Mouse (Mus musculus): ENCODE measurements around the gene Coil.

The Coil gene

GRCm38 (mm10) chr11:88970202-88970732 is at the start of gene Coil:
Gene Coil, plus strand, starts transcription at chr11:88970252.
- DNase-seq (ENCODE audit: low read depth, low spot score), result no peak

GRCm38 (mm10) chr11:88926566-88926965 is 43.5 kb upstream of the Coil start:
- DNase-seq (ENCODE audit: low read depth, low spot score), result no peak

- peak; percentile 99 for DNase-seq (ENCODE audit: low read depth, low spot score)
Measured at GRCm38 (mm10) chr11:88931692-88932530, 38.1 kb upstream of the Coil start.

GRCm38 (mm10) chr11:88933030-88933429 is 37.0 kb upstream of the Coil start:
- peak; percentile 59 for DNase-seq (ENCODE audit: low read depth, low spot score)

GRCm38 (mm10) chr11:88934089-88935000 is 35.7 kb upstream of the Coil start:
- no peak for DNase-seq (ENCODE audit: low read depth, low spot score)

GRCm38 (mm10) chr11:88937886-88938285 is 32.2 kb upstream of the Coil start:
- peak; percentile 60 for DNase-seq (ENCODE audit: low read depth, low spot score)

- DNase-seq (ENCODE audit: low read depth, low spot score), result no peak
Measured at GRCm38 (mm10) chr11:88938770-88939169, 31.3 kb upstream of the Coil start.

- DNase-seq (ENCODE audit: low read depth, low spot score), result no peak
Measured at GRCm38 (mm10) chr11:88939634-88940033, 30.4 kb upstream of the Coil start.

GRCm38 (mm10) chr11:88941489-88941888 is 28.6 kb upstream of the Coil start:
- DNase-seq (ENCODE audit: low read depth, low spot score), result peak; percentile 84

GRCm38 (mm10) chr11:88945971-88946585 is 24.0 kb upstream of the Coil start:
- DNase-seq (ENCODE audit: low read depth, low spot score), result no peak

- peak; percentile 60 for DNase-seq (ENCODE audit: low read depth, low spot score)
Measured at GRCm38 (mm10) chr11:88948896-88949295, 21.2 kb upstream of the Coil start.

GRCm38 (mm10) chr11:88949802-88950639 is 20.0 kb upstream of the Coil start:
- peak; percentile 86 for DNase-seq (ENCODE audit: low read depth, low spot score)

GRCm38 (mm10) chr11:88950640-88951250 is 19.3 kb upstream of the Coil start:
- peak; percentile 89 for DNase-seq (ENCODE audit: low read depth, low spot score)

GRCm38 (mm10) chr11:88951576-88951975 is 18.5 kb upstream of the Coil start:
- DNase-seq (ENCODE audit: low read depth, low spot score), result peak; percentile 70

GRCm38 (mm10) chr11:88952117-88952516 is 17.9 kb upstream of the Coil start:
- DNase-seq (ENCODE audit: low read depth, low spot score), result no peak

- no peak for DNase-seq (ENCODE audit: low read depth, low spot score)
Measured at GRCm38 (mm10) chr11:88953582-88953981, 16.5 kb upstream of the Coil start.

GRCm38 (mm10) chr11:88954803-88955202 is 15.2 kb upstream of the Coil start:
- peak; percentile 79 for DNase-seq (ENCODE audit: low read depth, low spot score)

- DNase-seq (ENCODE audit: low read depth, low spot score), result peak; percentile 96
Measured at GRCm38 (mm10) chr11:88955217-88955969, 14.7 kb upstream of the Coil start, which contains the start of gene Scpep1. Gene Scpep1, minus strand, starts transcription at chr11:88955465.

GRCm38 (mm10) chr11:88958851-88959250 is 11.2 kb upstream of the Coil start:
- no peak for DNase-seq (ENCODE audit: low read depth, low spot score)

All from R1 (cell line).